Mouse (Mus musculus) adrenal gland, adult 2 months (tissue): ENCODE data around the gene Gpatch4. TPM values are rescaled to one million over a fixed set of nuclear protein-coding genes. Genes with fewer than 3 reads are reported as not detected.

Experiments used
- DNase-seq: peaks from one replicate; pipeline ENCODE4 v3.0.0; 2021
- polyA plus RNA-seq: library from polyadenylated mRNA; depleted of rRNA; stranded (reverse); fragments of >200 nt; gene quantifications from 2 replicates; pipeline ENCODE4 v1.2.3, GENCODE M21; 2012
- total RNA-seq, 2 experiments: library from RNA; stranded (reverse); gene quantifications; 2 replicates each; pipeline ENCODE4 v1.2.3; 2021

Gpatch4 gene
- total and polyA plus RNA-seq, 3 experiments, result 3.5 to 16.6 (median 13.9) TPM

- peak; percentile 67 for DNase-seq
Measured at GRCm38 (mm10) chr3:88030608-88031395, 12.1 kb upstream of the Gpatch4 start.

DNA sequence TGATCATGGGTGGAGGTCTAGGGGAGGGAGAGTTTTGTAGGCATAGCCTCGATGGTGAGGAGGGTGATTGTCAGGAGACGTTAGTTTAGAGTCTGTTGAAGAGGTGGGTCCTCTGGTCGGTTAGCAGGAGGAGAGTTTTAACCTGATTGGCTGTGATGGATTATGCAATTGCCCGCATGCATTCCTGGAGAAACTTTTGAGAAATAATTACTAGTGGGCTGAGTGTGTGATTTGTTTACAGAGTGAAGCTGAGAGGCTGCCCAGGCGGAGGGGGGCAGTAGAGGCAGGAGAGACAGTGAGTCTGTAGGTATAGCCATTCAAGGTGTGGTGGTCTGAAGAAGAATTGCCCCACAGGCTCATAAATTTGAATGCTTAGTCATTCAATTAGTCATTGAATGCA lies 9.4 kb upstream of the Gpatch4 start:
- no peak for DNase-seq

GRCm38 (mm10) chr3:88035561-88036293 lies 7.2 kb upstream of the Gpatch4 start:
- DNase-seq, result no peak

DNA sequence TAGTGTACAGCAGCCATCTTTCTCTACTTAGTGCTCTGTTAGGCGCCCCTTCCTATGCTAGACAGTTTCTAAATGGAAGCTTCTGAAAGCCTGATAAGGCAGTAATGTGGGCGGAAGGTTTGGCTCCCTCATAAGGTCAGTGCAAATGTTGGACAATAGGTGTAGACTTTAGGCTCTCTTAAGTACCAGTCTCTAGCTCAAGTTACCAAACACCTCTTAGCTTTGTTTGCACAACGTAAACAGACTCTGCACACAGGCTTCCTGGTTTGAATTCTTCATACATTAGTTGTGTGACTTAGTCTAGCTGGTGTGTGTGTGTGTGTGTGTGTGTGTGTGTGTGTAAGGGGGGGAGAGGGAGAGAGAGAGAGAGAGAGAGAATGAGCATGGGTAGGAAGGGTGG lies 6.6 kb downstream of the Gpatch4 start:
- no peak for DNase-seq

DNA sequence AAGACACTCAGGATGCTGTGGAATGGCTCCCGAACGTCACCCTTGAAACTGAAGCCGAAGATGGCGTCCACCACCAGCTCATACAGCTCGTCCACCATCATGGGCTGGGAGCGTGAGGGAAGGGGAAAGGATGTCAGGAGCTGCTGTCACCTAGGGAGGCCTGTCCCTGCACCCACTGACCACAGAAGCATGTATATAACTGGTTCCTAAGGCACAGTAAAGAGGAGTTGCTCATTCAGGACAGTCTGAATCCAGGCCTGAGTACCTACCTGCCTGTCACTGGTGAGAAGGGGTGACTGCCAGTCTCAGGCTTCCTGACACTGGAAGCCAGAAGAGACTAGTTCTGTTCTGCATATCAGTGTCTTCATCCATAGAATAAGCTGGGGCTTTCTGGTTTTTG lies 14.1 kb downstream of the Gpatch4 start:
- no peak for DNase-seq

GRCm38 (mm10) chr3:88057902-88058696 lies 15.2 kb downstream of the Gpatch4 start, which contains the start of gene Naxe:
TSS of gene Naxe (minus strand) at chr3:88058495.
- peak; percentile 92 for DNase-seq

- DNase-seq, result no peak
Measured at GRCm38 (mm10) chr3:88068386-88068785, 25.5 kb downstream of the Gpatch4 start.

DNA sequence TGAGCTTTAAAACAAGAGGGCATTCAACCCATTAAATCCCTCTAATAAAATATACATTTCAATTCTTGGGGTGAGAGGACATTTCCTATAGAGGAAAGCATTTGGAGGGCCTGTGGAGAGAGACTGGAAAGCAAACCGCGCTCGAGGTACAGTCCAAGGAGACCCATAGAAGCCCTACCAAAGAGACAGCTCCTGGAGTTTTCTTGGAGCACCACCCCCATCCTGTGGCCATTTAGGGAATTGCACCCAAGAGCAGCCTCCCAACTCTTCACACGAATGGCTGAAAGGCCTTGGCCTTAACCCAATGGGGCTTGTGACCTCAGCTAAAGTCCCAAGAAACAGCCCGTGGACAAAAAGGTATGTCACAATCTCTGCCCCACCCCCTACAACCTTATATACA lies 28.9 kb downstream of the Gpatch4 start:
- peak; percentile 87 for DNase-seq

- no peak for DNase-seq
Measured at GRCm38 (mm10) chr3:88073631-88074030, 30.7 kb downstream of the Gpatch4 start.

GRCm38 (mm10) chr3:88074351-88074750 lies 31.4 kb downstream of the Gpatch4 start:
- no peak for DNase-seq

- DNase-seq, result no peak
Measured at GRCm38 (mm10) chr3:88074766-88075165, 31.9 kb downstream of the Gpatch4 start.

- no peak for DNase-seq
Measured at GRCm38 (mm10) chr3:88077441-88077840, 34.5 kb downstream of the Gpatch4 start.

DNA sequence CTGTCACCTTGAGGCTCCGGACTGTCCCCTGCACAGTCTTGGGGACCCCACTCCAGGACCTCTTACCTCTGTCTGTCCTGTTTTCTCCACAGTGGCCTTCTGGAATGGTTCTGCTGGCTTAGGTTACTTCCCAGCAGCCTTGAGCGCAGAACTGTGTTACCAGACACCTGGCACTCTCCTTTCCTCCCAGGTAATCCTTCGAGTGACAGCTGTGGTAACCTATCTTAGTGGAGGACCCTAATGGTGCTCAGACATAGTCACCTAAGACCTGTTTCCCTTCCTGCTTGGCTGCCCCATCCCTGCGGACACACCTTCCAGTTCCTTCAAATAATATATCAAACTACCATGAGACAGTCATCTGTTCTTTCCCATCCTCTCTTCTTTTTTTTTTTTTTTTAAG lies 35.3 kb downstream of the Gpatch4 start, which contains the start of gene Ttc24:
Gene Ttc24, minus strand, starts transcription at position 101 of the 400 bp plus-strand sequence.
- no peak for DNase-seq

DNA sequence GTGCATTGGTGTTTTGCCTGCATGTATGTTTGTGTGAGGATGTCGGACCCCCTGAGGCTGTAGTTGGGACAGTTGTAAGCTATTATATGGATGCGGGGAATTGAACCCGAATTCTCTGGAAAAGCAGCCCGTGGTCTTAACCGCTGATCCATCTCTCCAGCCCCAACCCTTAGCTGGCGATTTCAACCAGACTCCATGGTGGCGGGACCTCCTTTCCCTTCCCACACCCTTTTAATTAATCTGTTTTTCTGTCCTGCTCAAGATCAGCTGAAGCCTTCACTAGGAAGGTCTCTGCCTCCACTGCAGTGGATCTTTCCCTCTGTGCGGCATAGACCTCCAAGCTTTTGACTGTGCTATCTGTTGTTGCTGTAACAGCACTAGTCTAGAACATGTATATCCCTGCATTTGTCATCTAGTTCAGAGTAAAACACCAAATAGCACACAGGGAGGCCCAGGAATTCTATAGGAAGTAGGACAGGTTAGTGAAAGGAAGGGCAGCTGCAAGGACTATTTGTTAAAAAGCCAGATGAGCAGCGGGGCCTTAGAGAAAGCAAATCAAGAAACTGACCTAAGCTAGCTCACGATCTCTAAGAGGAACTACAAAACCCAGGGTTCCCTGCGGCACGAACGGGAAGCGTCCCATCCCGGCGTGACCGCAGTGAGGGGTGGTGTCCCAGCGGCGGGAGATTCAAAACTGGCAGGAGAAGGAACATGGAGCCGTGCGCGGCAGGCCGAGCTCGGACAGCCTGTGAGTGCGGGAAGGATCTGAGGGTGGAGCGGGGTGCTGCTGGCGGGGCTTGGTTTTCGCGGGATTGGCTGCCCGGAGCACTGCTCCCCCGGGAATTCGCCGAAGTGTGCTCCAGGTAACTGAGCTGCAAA lies 38.7 kb downstream of the Gpatch4 start, which contains the start of gene Iqgap3:
Gene Iqgap3, plus strand, starts transcription at position 627 of the 879 bp plus-strand sequence.
- DNase-seq, result peak; percentile 91

GRCm38 (mm10) chr3:88082224-88082618 lies 39.3 kb downstream of the Gpatch4 start:
- no peak for DNase-seq

- no peak for DNase-seq
Measured at GRCm38 (mm10) chr3:88082663-88083062, 39.8 kb downstream of the Gpatch4 start.

DNA sequence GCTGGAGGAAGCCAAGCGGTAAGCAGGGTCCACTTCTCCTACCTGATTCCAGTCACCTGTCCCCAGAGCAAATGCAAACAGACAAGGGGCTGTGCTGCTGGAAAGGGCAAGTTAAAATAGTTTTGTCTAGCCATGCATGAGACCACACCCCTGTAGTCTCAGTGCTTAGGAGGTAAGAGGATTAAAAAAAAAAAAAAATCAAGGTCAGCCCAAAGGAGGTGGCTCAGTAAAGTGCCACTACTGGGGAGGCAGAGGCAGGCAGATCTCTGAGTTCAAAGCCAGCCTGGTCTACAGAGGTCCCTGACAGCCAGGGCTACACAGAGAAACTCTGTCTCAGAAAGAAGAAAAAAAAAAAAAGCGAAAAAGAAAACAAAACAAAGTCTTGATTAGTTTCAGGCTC lies 41.1 kb downstream of the Gpatch4 start:
- no peak for DNase-seq

GRCm38 (mm10) chr3:88085459-88085858 lies 42.6 kb downstream of the Gpatch4 start:
- DNase-seq, result no peak

DNA sequence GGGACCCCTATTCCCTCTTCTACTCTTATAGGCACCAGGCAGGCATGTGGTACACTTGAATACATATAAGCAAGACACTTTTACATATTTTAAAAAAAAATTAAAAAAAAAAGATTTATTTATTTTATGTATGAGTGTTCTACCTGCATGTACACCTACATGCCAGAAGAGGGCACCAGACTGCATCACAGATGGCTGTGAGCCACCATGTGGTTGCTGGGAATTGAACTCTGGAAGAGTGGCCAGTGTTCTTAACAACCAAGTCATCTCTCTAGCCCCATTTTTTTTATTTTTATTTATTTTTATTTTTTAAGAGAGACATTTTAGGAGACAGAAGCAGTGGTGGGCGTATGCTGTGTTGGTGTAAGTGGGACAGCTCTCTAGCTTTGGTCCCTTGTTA lies 44.8 kb downstream of the Gpatch4 start:
- no peak for DNase-seq

GRCm38 (mm10) chr3:88090106-88090505 lies 47.2 kb downstream of the Gpatch4 start:
- DNase-seq, result no peak

DNA sequence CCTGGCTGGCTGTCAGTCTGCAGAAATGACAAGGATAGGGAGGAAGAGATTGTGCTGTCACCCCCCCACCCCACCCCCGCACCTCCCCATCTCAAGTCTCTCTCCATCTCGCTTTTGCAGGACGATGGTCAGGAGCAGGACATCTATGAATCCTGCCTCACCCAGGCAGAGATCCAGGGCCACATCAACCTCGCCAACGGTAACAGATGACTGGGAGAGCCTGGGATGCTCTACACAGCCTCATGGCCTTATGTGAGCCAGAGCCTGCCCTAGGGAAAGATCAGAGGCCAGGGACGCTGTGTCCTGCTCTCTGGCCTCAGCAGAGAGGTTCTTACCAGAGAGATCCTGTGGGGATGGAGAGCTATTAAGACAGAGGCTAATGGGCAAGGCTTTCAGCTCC lies 47.7 kb downstream of the Gpatch4 start:
- no peak for DNase-seq
